Mouse (Mus musculus) hindbrain, postnatal 0 days (tissue): ENCODE results near the gene Sars2. TPM values are rescaled to one million over a fixed set of nuclear protein-coding genes. Genes with fewer than 3 reads are reported as not detected.
A peak's percentile ranks its signal among the peaks of the same experiment; 100 is the strongest.

Experiments used
- ATAC-seq: fragments of 200-750 bp; cut with Nextera tagmentation; 2 replicates; pipeline ENCODE4 v1.8.0; 2017; ENCODE audit warnings: mild to moderate bottlenecking, moderate TSS enrichment, moderate library complexity
- DNase-seq: peaks from one replicate; pipeline ENCODE4 v3.0.0-alpha.2; 2015; ENCODE audit warnings: low spot score
- H3K27ac ChIP-seq: fragments of 300-500 bp; sonication (generic); 2 replicates; pipeline ENCODE4 v1.5.1; 2014; ENCODE audit warnings: mild to moderate bottlenecking
- H3K27me3 ChIP-seq: fragments of 300-500 bp; sonication (generic); 2 replicates; pipeline ENCODE4 v1.6.1; 2014; ENCODE audit warnings: low read length, mixed read lengths; ENCODE audit not compliant: insufficient read depth
- H3K36me3 ChIP-seq: fragments of 300-500 bp; sonication (generic); 2 replicates; pipeline ENCODE4 v1.6.1; 2014; ENCODE audit warnings: low read length, mixed read lengths; ENCODE audit not compliant: insufficient read depth
- H3K4me1 ChIP-seq: fragments of 300-500 bp; sonication (generic); 2 replicates; pipeline ENCODE4 v1.6.1; 2014; ENCODE audit warnings: antibody characterized with exemption, low read length, mixed read lengths; ENCODE audit not compliant: insufficient read depth
- H3K4me2 ChIP-seq: fragments of 300-500 bp; sonication (generic); 2 replicates; pipeline ENCODE4 v1.6.1; 2014; ENCODE audit warnings: low read depth, mild to moderate bottlenecking, low read length, moderate library complexity, mixed read lengths
- H3K4me3 ChIP-seq: fragments of 300-500 bp; sonication (generic); 2 replicates; pipeline ENCODE4 v1.5.1; 2014; ENCODE audit warnings: low read length
- H3K9ac ChIP-seq: fragments of 300-500 bp; sonication (generic); replicated peaks from 2 replicates; pipeline ENCODE4 v1.6.1; 2014; ENCODE audit warnings: mild to moderate bottlenecking, low read length, moderate library complexity, mixed read lengths
- H3K9me3 ChIP-seq: fragments of 300-500 bp; sonication (generic); 2 replicates; pipeline ENCODE4 v1.6.1; 2016; ENCODE audit warnings: low read length, mixed read lengths
- CTCF ChIP-seq: IDR thresholded peaks from 2 replicates; pipeline ENCODE4 v1.5.1; 2016; ENCODE audit warnings: antibody characterized with exemption, control low read depth, low read depth
- whole genome bisulfite sequencing: fragments of 180-500 bp; shearing (Covaris S2); extraction: QIAGEN DNeasy Blood & Tissue Kit; methylation state at CpG from one replicate; pipeline ENCODE4 v1.1.7; 2014; 5-methylcytosine and 5-hydroxymethylcytosine counted together
- polyA plus RNA-seq: library from polyadenylated mRNA; unstranded; fragments of >200 nt; fragmentation: Nextera tagmentation; extraction: Ambion mirVana; gene quantifications from 2 replicates; pipeline ENCODE4 v1.2.1, GENCODE M21; 2015
- total RNA-seq: library from RNA; depleted of rRNA; stranded (reverse); fragments of >200 nt; gene quantifications from 2 replicates; pipeline ENCODE4 v1.2.3, GENCODE M21; 2014

Gene Sars2
- total and polyA plus RNA-seq, 2 experiments from 2014 or later: 17.3 to 18.9 TPM

GRCm38 (mm10) chr7:28716590-28717281 lies 25.1 kb upstream of the Sars2 start, which contains the start of gene Fbxo17:
TSS of gene Fbxo17 (plus strand) at chr7:28716804.
- Histone ChIP-seq H3K27ac (no peak within 1 kb of the TSS), H3K4me3 (peak within 1 kb of the TSS; percentile 38), H3K36me3 (no peaks in the 10 kb centered on the region), H3K4me1 (peaks cover 5% of the 10 kb centered on the region; the same call in 1 of the 2 replicates), H3K27me3 (no peaks in the 10 kb centered on the region), H3K9me3 (no peaks in the 10 kb centered on the region), H3K4me2 (peak within 1 kb of the TSS; percentile 78), H3K9ac (peak within 1 kb of the TSS; percentile 37)
- peak; percentile 33; the same call in 1 of the 2 replicates for TF ChIP-seq CTCF
- ATAC-seq (peak; percentile 68), DNase-seq (peak; percentile 49)
- 4% methylated on average over 36 of the region's 36 CpGs for WGBS

- DNase-seq (no peak), ATAC-seq (no peak)
- 93% methylated on average over 10 of the region's 10 CpGs for WGBS
Measured at GRCm38 (mm10) chr7:28717726-28718125, 24.1 kb upstream of the Sars2 start.

GRCm38 (mm10) chr7:28719159-28719558 lies 22.6 kb upstream of the Sars2 start:
- WGBS: 58% methylated on average over 4 of the region's 4 CpGs
- H3K4me3 ChIP-seq: no peak overlapping the region
- no peak for ATAC-seq

More at GRCm38 (mm10) chr7:28717726-28718125, 24.1 kb upstream of the Sars2 start:
- Histone ChIP-seq H3K27me3 (no peaks in the 10 kb centered on the region), H3K27ac (no peak overlapping the region), H3K4me2 (no peak overlapping the region), H3K9me3 (no peaks in the 10 kb centered on the region), H3K36me3 (no peaks in the 10 kb centered on the region), H3K4me3 (no peak overlapping the region), H3K4me1 (peaks cover 5% of the 10 kb centered on the region; the same call in 1 of the 2 replicates), H3K9ac (no peak overlapping the region)
- TF ChIP-seq CTCF: no peak

GRCm38 (mm10) chr7:28719650-28720049 lies 22.1 kb upstream of the Sars2 start:
- Histone ChIP-seq H3K9ac (no peak overlapping the region), H3K4me2 (no peak overlapping the region), H3K4me1 (peaks cover 5% of the 10 kb centered on the region; the same call in 1 of the 2 replicates), H3K4me3 (no peak overlapping the region), H3K27ac (no peak overlapping the region), H3K27me3 (no peaks in the 10 kb centered on the region), H3K9me3 (no peaks in the 10 kb centered on the region), H3K36me3 (no peaks in the 10 kb centered on the region)
- ATAC-seq (no peak), DNase-seq (no peak)
- no peak for TF ChIP-seq CTCF
- WGBS: 85% methylated on average over 2 of the region's 2 CpGs

More at GRCm38 (mm10) chr7:28719159-28719558, 22.6 kb upstream of the Sars2 start:
- peaks cover 5% of the 10 kb centered on the region; the same call in 1 of the 2 replicates for H3K4me1 ChIP-seq
- no peak overlapping the region for H3K27ac ChIP-seq
- no peak overlapping the region for H3K9ac ChIP-seq
- no peak overlapping the region for H3K4me2 ChIP-seq
- DNase-seq: no peak
- H3K27me3 ChIP-seq: no peaks in the 10 kb centered on the region
- TF ChIP-seq CTCF: no peak
- no peaks in the 10 kb centered on the region for H3K36me3 ChIP-seq
- no peaks in the 10 kb centered on the region for H3K9me3 ChIP-seq

GRCm38 (mm10) chr7:28720753-28721537 lies 20.8 kb upstream of the Sars2 start:
- H3K4me3 ChIP-seq: no peak overlapping the region
- no peak overlapping the region for H3K4me2 ChIP-seq
- ATAC-seq (no peak), DNase-seq (peak; percentile 29)
- WGBS: 57% methylated on average over 3 of the region's 3 CpGs
- no peak for TF ChIP-seq CTCF
- H3K36me3 ChIP-seq: no peaks in the 10 kb centered on the region
- peaks cover 5% of the 10 kb centered on the region; the same call in 1 of the 2 replicates for H3K4me1 ChIP-seq
- H3K9ac ChIP-seq: no peak overlapping the region
- H3K27me3 ChIP-seq: no peaks in the 10 kb centered on the region
- H3K9me3 ChIP-seq: no peaks in the 10 kb centered on the region
- no peak overlapping the region for H3K27ac ChIP-seq

DNA sequence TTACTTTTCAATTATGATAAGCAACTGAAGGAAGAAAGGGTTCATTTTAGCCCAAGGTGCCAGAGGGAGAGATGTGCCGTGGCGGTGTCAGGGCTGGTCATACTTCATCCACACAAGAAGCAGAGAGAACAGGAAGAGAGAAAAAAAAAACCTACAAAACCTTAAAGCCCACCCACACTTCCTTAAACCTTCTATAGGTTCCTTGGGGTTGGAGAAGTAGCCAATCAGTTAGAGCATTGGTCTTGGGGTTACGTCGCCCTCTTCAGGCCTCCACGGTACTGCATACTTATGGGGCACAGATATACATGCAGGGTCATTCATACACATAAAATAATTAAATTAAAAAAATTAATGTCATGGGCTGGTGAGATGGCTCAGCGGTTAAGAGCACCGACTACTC lies 19.7 kb upstream of the Sars2 start:
- H3K27ac ChIP-seq: no peak overlapping the region
- WGBS: 94% methylated on average over 7 of the region's 7 CpGs
- H3K9ac ChIP-seq: no peak overlapping the region
- peak; percentile 27 for TF ChIP-seq CTCF
- no peak overlapping the region for H3K4me3 ChIP-seq
- no peaks in the 10 kb centered on the region for H3K9me3 ChIP-seq
- H3K27me3 ChIP-seq: no peaks in the 10 kb centered on the region
- no peaks in the 10 kb centered on the region for H3K4me1 ChIP-seq
- DNase-seq (no peak), ATAC-seq (no peak)
- H3K36me3 ChIP-seq: no peaks in the 10 kb centered on the region
- no peak overlapping the region for H3K4me2 ChIP-seq
